Mouse (Mus musculus): ENCODE results near the gene Stard5. TPM values are rescaled to one million over a fixed set of nuclear protein-coding genes. Genes with fewer than 3 reads are reported as not detected.
A peak's percentile ranks its signal among the peaks of the same experiment; 100 is the strongest.

Gene Stard5
- polyA plus RNA-seq, 1 experiment from 2014 or later, result 11.6 TPM

DNA sequence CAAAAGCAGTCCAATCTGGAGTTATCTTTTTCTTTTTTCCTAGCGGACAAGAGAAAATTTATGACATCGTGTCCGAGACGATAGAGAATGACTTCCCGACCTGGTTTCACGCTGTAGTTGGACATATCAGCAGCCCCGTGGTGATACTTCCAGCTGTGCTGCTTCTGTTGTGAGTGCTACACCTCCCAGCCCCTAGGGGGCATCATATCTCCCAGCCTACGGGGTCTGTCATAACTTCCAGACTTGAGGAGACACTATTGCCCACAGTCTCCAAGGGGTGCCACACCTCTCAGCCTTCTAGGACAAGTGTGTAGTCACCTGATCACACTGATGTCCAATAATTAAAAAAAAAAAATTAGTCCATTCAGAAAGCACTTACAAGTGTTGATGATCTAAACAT, 15.9 kb upstream of the Stard5 start:
- H3K9ac ChIP-seq, result no peak overlapping the region
- no peak for ATAC-seq (ENCODE audit: low FRiP score)
- no peak overlapping the region for H3K27ac ChIP-seq
- no peaks in the 10 kb centered on the region for H3K9me3 ChIP-seq (replicated peaks)
- H3K36me3 ChIP-seq, result no peaks in the 10 kb centered on the region
- no peak overlapping the region for H3K4me2 ChIP-seq (replicated peaks)
- H3K4me1 ChIP-seq, result no peaks in the 10 kb centered on the region
- H3K4me3 ChIP-seq, result no peak overlapping the region
- WGBS, result 85% methylated on average over 8 of the region's 8 CpGs
- no peaks in the 10 kb centered on the region for H3K27me3 ChIP-seq

GRCm38 (mm10) chr7:83616268-83616667, 15.5 kb upstream of the Stard5 start:
- Histone ChIP-seq H3K4me1 (no peaks in the 10 kb centered on the region), H3K36me3 (no peaks in the 10 kb centered on the region), H3K9me3 (replicated peaks) (no peaks in the 10 kb centered on the region), H3K27me3 (no peaks in the 10 kb centered on the region), H3K9ac (no peak overlapping the region), H3K4me2 (replicated peaks) (no peak overlapping the region), H3K27ac (no peak overlapping the region), H3K4me3 (no peak overlapping the region)
- ATAC-seq (ENCODE audit: low FRiP score), result no peak
- WGBS, result 94% methylated on average over 3 of the region's 3 CpGs

DNA sequence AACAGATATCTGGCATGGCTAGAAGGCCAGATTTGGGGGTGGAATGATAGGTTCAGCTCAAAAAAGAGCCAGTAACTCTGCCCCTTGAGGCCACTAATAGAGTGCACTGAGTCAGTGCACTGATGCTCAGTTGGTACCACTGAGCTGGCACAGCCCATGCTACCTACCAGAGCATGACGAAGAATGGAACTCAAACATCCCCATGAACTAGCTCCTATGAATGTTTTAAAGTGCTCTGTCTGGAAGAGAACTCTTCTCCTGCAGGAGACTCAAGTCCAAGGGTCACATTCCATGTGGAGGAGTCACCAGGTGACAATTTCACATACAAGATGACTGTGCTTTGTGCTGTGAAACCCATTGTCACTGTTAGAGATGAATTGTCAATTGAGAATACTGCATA, 13.1 kb upstream of the Stard5 start:
- 96% methylated on average over 1 of the region's 1 CpGs for WGBS

GRCm38 (mm10) chr7:83622582-83622981, 9.2 kb upstream of the Stard5 start:
- Histone ChIP-seq H3K36me3 (no peaks in the 10 kb centered on the region), H3K27ac (no peak overlapping the region), H3K9me3 (replicated peaks) (no peaks in the 10 kb centered on the region), H3K27me3 (no peaks in the 10 kb centered on the region), H3K4me2 (replicated peaks) (no peak overlapping the region), H3K4me3 (no peak overlapping the region), H3K4me1 (no peaks in the 10 kb centered on the region), H3K9ac (no peak overlapping the region)
- ATAC-seq (ENCODE audit: low FRiP score), result no peak
- 92% methylated on average over 6 of the region's 6 CpGs for WGBS

More for the DNA sequence above, 13.1 kb upstream of the Stard5 start:
- Histone ChIP-seq H3K27me3 (no peaks in the 10 kb centered on the region), H3K4me1 (no peaks in the 10 kb centered on the region), H3K4me2 (replicated peaks) (no peak overlapping the region), H3K9ac (no peak overlapping the region), H3K9me3 (replicated peaks) (no peaks in the 10 kb centered on the region), H3K27ac (no peak overlapping the region), H3K4me3 (no peak overlapping the region), H3K36me3 (no peaks in the 10 kb centered on the region)
- ATAC-seq (ENCODE audit: low FRiP score), result no peak

DNA sequence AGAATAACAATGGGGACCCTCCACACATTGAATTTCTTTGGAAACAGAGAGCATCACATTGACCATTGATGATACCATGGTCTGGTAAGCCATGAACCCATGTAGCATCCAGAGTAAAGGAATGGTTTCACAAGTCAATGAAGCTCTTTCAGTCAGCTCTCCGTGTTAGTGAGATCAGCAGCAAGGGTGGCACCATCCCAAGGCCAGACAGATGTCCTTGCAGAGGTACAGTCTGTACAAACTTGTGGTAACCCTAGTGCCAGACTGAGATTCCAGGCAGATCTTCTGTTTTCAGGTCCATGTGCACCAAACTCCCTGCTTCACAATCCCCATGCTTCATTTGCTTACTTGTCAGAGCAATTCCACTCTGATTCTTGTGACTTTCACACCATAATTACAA, 7.7 kb upstream of the Stard5 start:
- WGBS, result 79% methylated on average over 1 of the region's 1 CpGs
- no peaks in the 10 kb centered on the region for H3K9me3 ChIP-seq (replicated peaks)
- no peak overlapping the region for H3K4me2 ChIP-seq (replicated peaks)
- ATAC-seq (ENCODE audit: low FRiP score), result no peak
- H3K27ac ChIP-seq, result no peak overlapping the region
- H3K9ac ChIP-seq, result no peak overlapping the region
- H3K4me3 ChIP-seq, result no peak overlapping the region
- no peaks in the 10 kb centered on the region for H3K27me3 ChIP-seq
- no peaks in the 10 kb centered on the region for H3K36me3 ChIP-seq
- no peaks in the 10 kb centered on the region for H3K4me1 ChIP-seq

DNA sequence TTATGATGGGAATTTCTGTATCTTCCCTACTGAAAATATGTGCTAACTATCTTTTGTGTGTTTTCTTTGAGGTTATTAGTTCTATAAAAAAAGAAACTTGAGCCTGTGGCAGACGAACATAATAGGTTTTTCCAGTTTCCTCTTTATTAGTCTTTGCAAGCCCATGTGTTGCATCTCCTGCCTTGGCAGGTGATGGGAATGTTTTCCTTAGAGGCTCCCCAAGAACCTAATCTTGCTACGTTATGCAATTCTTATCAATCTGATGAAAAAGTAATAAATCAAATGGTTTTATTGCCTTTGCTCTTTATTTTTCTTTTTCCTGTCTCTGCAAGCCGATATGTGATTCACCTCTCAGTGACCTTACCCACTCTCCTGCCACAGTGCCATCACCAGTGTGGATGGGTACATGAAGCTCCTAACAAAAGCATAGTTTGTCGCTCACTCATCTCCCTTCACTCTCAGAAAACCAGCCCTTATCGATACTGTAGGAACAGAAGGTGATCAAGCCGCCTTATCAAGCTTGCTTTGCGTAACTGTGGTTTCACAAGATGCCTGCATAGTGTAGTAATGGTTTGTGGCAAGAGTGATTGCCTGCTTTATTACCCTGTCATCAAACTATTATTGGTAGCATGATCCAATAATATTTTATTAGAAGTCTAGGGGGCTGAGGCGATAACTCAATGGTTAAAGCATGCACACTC, 5.1 kb upstream of the Stard5 start:
- Histone ChIP-seq H3K9me3 (replicated peaks) (no peaks in the 10 kb centered on the region), H3K27me3 (no peaks in the 10 kb centered on the region), H3K4me2 (replicated peaks) (no peak overlapping the region), H3K36me3 (no peaks in the 10 kb centered on the region), H3K4me3 (no peak overlapping the region), H3K4me1 (peaks cover 7% of the 10 kb centered on the region), H3K27ac (no peak overlapping the region), H3K9ac (no peak overlapping the region)
- ATAC-seq (ENCODE audit: low FRiP score), result no peak
- WGBS, result 88% methylated on average over 8 of the region's 8 CpGs

- Histone ChIP-seq H3K9ac (no peak overlapping the region), H3K36me3 (no peaks in the 10 kb centered on the region), H3K27ac (no peak overlapping the region), H3K4me2 (replicated peaks) (no peak overlapping the region), H3K4me1 (peaks cover 7% of the 10 kb centered on the region), H3K4me3 (no peak overlapping the region), H3K9me3 (replicated peaks) (no peaks in the 10 kb centered on the region), H3K27me3 (no peaks in the 10 kb centered on the region)
- no peak for ATAC-seq (ENCODE audit: low FRiP score)
- 90% methylated on average over 4 of the region's 4 CpGs for WGBS
These were observed 4.4 kb upstream of the Stard5 start for GRCm38 (mm10) chr7:83627369-83627768.

DNA sequence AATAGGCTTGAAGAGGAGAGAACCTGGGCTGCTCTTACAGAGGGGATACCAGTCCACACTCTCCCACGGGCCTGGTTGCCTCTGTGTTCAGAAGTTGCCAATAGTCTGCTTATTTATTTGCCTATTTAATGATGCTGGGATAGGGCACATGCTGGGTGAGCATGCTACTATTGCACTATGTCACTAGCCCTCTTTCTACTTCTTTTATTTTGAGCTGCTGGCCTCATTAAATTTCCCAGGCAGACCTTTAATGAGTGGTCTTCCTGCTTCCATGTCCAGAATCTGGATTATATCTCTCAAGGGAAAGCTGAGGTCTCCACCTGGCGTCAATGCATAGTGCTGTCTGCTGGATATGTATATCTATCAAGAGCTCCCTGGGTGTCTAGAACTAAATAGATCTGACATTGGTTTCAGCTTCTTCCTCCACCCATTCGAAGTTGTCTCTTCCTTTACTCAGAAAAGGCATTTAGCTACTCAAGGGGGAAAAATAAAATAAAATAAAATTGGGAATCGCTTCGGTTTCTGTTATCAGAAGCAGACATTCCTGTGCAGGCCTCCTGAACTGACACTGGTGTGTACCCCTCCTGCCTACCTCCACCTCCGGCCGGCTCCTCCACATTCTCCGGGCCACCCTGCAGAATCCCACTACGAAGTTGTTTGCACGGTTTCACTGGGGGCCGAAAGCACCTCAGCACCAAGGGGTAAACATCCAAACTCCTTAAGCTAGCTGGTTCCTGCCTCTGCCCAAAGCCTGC, 509 bp upstream of the Stard5 start:
- H3K9ac ChIP-seq, result peak overlapping the region; percentile 60
- H3K9me3 ChIP-seq (replicated peaks), result no peaks in the 10 kb centered on the region
- no peaks in the 10 kb centered on the region for H3K36me3 ChIP-seq
- H3K27ac ChIP-seq, result peak overlapping the region; percentile 52; the same call in 1 of the 2 replicates
- 14% methylated on average over 11 of the region's 11 CpGs for WGBS
- peaks cover 17% of the 10 kb centered on the region for H3K4me1 ChIP-seq
- peak overlapping the region; percentile 82 for H3K4me2 ChIP-seq (replicated peaks)
- no peaks in the 10 kb centered on the region for H3K27me3 ChIP-seq
- peak; percentile 81 for ATAC-seq (ENCODE audit: low FRiP score)
- H3K4me3 ChIP-seq, result peak overlapping the region; percentile 60

DNA sequence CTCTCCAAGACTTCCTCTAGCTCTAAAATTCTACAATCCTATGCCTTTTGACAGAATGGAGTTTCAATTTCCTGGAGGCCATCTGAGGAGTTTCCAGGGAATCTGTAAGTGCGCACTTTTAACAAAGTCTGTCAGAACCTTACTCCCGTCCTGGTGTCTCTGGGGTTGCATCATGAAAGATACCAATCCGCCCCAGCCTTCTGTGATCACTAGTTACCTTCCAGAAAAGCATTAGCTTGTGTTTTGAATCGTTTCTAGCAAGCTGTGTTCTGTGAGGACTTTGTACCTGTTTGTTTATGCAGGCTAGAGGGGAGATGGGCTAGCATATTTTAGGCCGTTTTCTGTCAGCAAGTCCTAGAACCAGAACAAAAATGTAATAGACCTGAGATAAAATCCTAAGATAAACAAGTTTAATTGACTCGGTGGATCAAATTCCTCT, 942 bp downstream of the Stard5 start:
- peaks cover 17% of the 10 kb centered on the region for H3K4me1 ChIP-seq
- no peaks in the 10 kb centered on the region for H3K9me3 ChIP-seq (replicated peaks)
- no peaks in the 10 kb centered on the region for H3K27me3 ChIP-seq
- H3K36me3 ChIP-seq, result peaks cover 6% of the 10 kb centered on the region
- H3K27ac ChIP-seq, result no peak overlapping the region
- no peak overlapping the region for H3K9ac ChIP-seq
- H3K4me2 ChIP-seq (replicated peaks), result peak overlapping the region; percentile 82
- ATAC-seq (ENCODE audit: low FRiP score), result no peak
- peak overlapping the region; percentile 60 for H3K4me3 ChIP-seq
- 58% methylated on average over 6 of the region's 6 CpGs for WGBS

GRCm38 (mm10) chr7:83633856-83634255, 2.1 kb downstream of the Stard5 start:
- 88% methylated on average over 6 of the region's 6 CpGs for WGBS
- no peak overlapping the region for H3K27ac ChIP-seq
- peaks cover 17% of the 10 kb centered on the region for H3K4me1 ChIP-seq
- no peak overlapping the region for H3K4me3 ChIP-seq
- no peak overlapping the region for H3K9ac ChIP-seq
- peaks cover 6% of the 10 kb centered on the region for H3K36me3 ChIP-seq
- no peak overlapping the region for H3K4me2 ChIP-seq (replicated peaks)
- no peaks in the 10 kb centered on the region for H3K9me3 ChIP-seq (replicated peaks)
- no peaks in the 10 kb centered on the region for H3K27me3 ChIP-seq
- no peak for ATAC-seq (ENCODE audit: low FRiP score)

DNA sequence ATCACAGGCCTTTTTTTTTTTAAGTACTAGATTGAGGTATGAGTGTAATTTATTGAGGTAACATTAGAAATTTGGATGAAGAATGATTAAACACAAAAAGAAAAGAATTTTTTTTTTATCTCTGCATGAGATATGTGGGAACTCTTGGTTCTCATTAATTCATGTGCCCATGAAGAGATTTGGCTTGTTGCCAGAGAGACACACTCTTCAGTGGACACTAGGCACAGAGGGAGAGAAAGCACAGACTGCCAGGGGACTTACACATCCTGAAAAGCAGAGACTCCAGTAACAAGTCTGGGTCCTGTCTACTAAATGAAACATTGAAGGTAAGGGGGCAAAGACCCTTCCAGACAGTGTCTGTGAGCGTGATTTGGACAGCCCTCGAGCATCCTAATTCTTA, 4.0 kb downstream of the Stard5 start:
- Histone ChIP-seq H3K27ac (no peak overlapping the region), H3K4me3 (no peak overlapping the region), H3K9me3 (replicated peaks) (no peaks in the 10 kb centered on the region), H3K4me1 (peaks cover 17% of the 10 kb centered on the region), H3K36me3 (peaks cover 6% of the 10 kb centered on the region), H3K4me2 (replicated peaks) (no peak overlapping the region), H3K27me3 (no peaks in the 10 kb centered on the region), H3K9ac (no peak overlapping the region)
- ATAC-seq (ENCODE audit: low FRiP score), result no peak
- WGBS, result 92% methylated on average over 2 of the region's 2 CpGs

DNA sequence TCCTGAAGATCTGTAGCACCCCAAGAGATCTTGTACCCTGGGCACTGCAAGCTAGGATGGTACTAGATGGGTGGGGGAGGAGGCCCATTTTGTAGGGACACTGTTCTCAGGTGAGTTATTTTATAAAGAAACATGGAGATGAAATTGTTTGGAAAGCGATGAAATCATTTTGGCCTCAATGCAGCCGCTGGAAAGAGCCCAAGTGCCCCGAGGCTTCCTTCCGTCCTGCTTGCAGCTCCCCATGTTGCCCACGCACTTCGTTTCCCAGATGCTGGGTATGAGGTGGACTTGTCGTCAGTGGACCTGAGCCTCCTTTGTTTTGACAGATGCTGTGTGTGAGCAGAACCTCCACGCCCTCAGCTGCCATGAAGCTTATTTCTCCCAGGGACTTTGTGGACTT, 4.7 kb downstream of the Stard5 start:
- Histone ChIP-seq H3K4me2 (replicated peaks) (no peak overlapping the region), H3K9ac (no peak overlapping the region), H3K27ac (no peak overlapping the region), H3K36me3 (peaks cover 6% of the 10 kb centered on the region), H3K27me3 (no peaks in the 10 kb centered on the region), H3K4me1 (peaks cover 10% of the 10 kb centered on the region; the same call in 1 of the 2 replicates), H3K4me3 (no peak overlapping the region), H3K9me3 (replicated peaks) (no peaks in the 10 kb centered on the region)
- 87% methylated on average over 8 of the region's 8 CpGs for WGBS
- ATAC-seq (ENCODE audit: low FRiP score), result no peak

Measured in hindbrain, embryonic 12.5 days (tissue).